Mouse (Mus musculus): ENCODE data around the gene Ccr1l1.

The Ccr1l1 gene

DNA sequence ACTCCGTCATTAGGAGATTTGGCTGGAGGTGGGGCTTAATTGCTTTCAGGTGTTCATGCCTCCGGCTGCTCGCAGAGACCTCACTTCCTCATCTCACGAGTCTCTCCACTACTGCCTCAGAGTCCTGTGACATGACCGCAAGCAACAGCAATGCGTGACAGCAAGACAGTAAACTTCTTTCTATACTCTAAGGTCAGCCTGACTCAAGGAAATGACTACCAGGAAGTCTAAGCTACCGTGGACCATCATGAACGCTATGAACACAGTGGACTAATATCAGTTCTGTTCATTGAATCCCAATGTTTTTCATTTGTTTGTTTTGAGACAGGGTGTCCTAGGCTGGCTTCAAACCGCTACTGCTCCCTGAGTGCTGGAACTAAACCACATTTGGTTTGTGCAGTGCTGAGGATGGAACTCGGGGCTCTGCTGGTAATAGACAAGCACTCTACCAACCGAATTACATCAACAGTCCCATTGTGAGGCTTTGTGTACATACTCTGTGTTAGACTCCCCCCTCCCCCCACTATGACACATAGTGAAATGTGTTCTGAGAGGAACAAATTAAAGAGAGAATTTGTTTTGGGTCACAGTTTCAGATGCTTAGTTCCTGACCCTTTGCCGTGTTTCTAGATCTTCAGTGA is 50.0 kb downstream of the Ccr1l1 start:
- peak; percentile 86 for DNase-seq (ENCODE audit: low spot score)

DNA sequence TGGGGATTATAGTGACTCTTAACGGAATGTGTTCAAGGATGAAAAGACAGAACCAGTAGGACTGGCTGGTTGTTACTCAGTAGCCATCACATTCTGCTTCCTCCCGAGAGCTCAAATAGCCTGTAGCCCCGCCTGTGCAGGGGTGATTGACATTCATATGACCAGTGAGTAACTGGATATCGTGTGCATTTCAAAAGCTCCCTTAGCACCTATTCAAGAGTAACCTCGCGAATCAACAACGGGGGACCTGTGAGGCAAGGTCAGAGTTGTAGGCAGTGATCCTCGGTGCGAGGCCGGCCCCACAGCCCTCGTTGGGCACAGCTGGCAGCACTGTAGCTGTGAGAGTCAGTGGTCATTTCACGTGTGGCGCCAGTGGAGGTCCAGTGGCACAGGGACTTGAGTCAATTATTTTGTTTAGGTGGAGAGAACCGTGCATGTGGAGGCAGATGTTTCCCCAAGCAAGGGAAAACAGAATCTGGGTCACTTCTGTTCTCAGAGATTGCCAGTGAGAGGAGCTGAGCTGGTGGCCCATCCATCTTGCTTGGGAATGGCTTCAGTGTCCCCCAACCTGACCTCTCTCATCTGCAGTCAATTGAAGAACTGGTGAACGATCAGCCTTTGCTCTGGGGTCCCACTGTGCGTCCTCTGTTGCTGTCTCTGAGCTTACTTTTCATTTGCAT is 50.8 kb downstream of the Ccr1l1 start:
- DNase-seq (ENCODE audit: low spot score): peak; percentile 33
